Mouse (Mus musculus) forebrain, embryonic 12.5 days (tissue): ENCODE data around the gene Disp3. TPM values are rescaled to one million over a fixed set of nuclear protein-coding genes. Genes with fewer than 3 reads are reported as not detected.

Experiments used
- ATAC-seq: fragments of 200-750 bp; cut with Nextera tagmentation; 2 replicates; pipeline ENCODE4 v1.8.0; 2017; ENCODE audit warnings: moderate TSS enrichment; ENCODE audit not compliant: low FRiP score
- H3K27ac ChIP-seq: fragments of 300-500 bp; sonication (generic); 2 replicates; pipeline ENCODE4 v1.5.1; 2016; ENCODE audit warnings: mild to moderate bottlenecking
- H3K27me3 ChIP-seq: fragments of 300-500 bp; sonication (generic); 2 replicates; pipeline ENCODE4 v1.6.1; 2016; ENCODE audit warnings: mild to moderate bottlenecking
- H3K36me3 ChIP-seq: fragments of 300-500 bp; sonication (generic); replicated peaks from 2 replicates; pipeline ENCODE4 v1.6.1; 2016; ENCODE audit warnings: mild to moderate bottlenecking
- H3K4me1 ChIP-seq: fragments of 300-500 bp; sonication (generic); 2 replicates; pipeline ENCODE4 v1.6.1; 2016
- H3K4me2 ChIP-seq: fragments of 300-500 bp; sonication (generic); 2 replicates; pipeline ENCODE4 v1.6.1; 2016; ENCODE audit warnings: mild to moderate bottlenecking, moderate library complexity
- H3K4me3 ChIP-seq: fragments of 300-500 bp; sonication (generic); replicated peaks from 2 replicates; pipeline ENCODE4 v1.5.1; 2016; ENCODE audit warnings: mild to moderate bottlenecking
- H3K9ac ChIP-seq: fragments of 300-500 bp; sonication (generic); 2 replicates; pipeline ENCODE4 v1.6.1; 2016; ENCODE audit warnings: mild to moderate bottlenecking
- H3K9me3 ChIP-seq: fragments of 300-500 bp; sonication (generic); 2 replicates; pipeline ENCODE4 v1.6.1; 2016
- WGBS: fragments of 180-500 bp; shearing (Covaris S2); methylation state at CpG from one replicate; pipeline ENCODE4 v1.1.7; 2016; 5-methylcytosine and 5-hydroxymethylcytosine counted together
- polyA plus RNA-seq: library from polyadenylated mRNA; unstranded; fragments of >200 nt; fragmentation: Nextera tagmentation; extraction: Ambion mirVana; gene quantifications from 2 replicates; pipeline ENCODE4 v1.2.1, GENCODE M21; 2016

Gene Disp3
- polyA plus RNA-seq, 1 experiment from 2014 or later: 4.8 TPM

GRCm38 (mm10) chr4:148313601-148314000, 25.8 kb upstream of the Disp3 start:
- ATAC-seq: no peak
- no peak overlapping the region for H3K4me2 ChIP-seq
- no peaks in the 10 kb centered on the region for H3K9me3 ChIP-seq
- H3K9ac ChIP-seq: no peak overlapping the region
- WGBS: 46% methylated on average over 8 of the region's 8 CpGs
- H3K4me3 ChIP-seq: no peak overlapping the region
- H3K27me3 ChIP-seq: peaks cover 17% of the 10 kb centered on the region; the same call in 1 of the 2 replicates
- no peak overlapping the region for H3K27ac ChIP-seq
- H3K4me1 ChIP-seq: peaks cover 24% of the 10 kb centered on the region
- H3K36me3 ChIP-seq: no peaks in the 10 kb centered on the region

GRCm38 (mm10) chr4:148312296-148313116, 24.7 kb upstream of the Disp3 start:
- ATAC-seq: peak; percentile 31; the same call in 1 of the 2 replicates

GRCm38 (mm10) chr4:148310845-148311244, 23.1 kb upstream of the Disp3 start:
- no peaks in the 10 kb centered on the region for H3K36me3 ChIP-seq
- H3K9me3 ChIP-seq: no peaks in the 10 kb centered on the region
- WGBS: 83% methylated on average over 7 of the region's 7 CpGs
- H3K27me3 ChIP-seq: peaks cover 17% of the 10 kb centered on the region; the same call in 1 of the 2 replicates
- no peak overlapping the region for H3K4me2 ChIP-seq
- H3K4me3 ChIP-seq: no peak overlapping the region
- ATAC-seq: no peak
- peaks cover 35% of the 10 kb centered on the region for H3K4me1 ChIP-seq
- no peak overlapping the region for H3K27ac ChIP-seq
- H3K9ac ChIP-seq: no peak overlapping the region

More at GRCm38 (mm10) chr4:148312296-148313116, 24.7 kb upstream of the Disp3 start:
- WGBS: 76% methylated on average over 16 of the region's 16 CpGs
- no peak overlapping the region for H3K4me2 ChIP-seq
- H3K4me1 ChIP-seq: peaks cover 24% of the 10 kb centered on the region
- no peaks in the 10 kb centered on the region for H3K36me3 ChIP-seq
- H3K27ac ChIP-seq: no peak overlapping the region
- H3K4me3 ChIP-seq: no peak overlapping the region
- H3K9ac ChIP-seq: no peak overlapping the region
- H3K27me3 ChIP-seq: peaks cover 18% of the 10 kb centered on the region; the same call in 1 of the 2 replicates
- H3K9me3 ChIP-seq: no peaks in the 10 kb centered on the region

- H3K27ac ChIP-seq: no peak overlapping the region
- ATAC-seq: no peak
- 65% methylated on average over 4 of the region's 4 CpGs for WGBS
- no peak overlapping the region for H3K9ac ChIP-seq
- H3K4me2 ChIP-seq: no peak overlapping the region
- peaks cover 17% of the 10 kb centered on the region; the same call in 1 of the 2 replicates for H3K27me3 ChIP-seq
- H3K4me1 ChIP-seq: peaks cover 36% of the 10 kb centered on the region
- H3K9me3 ChIP-seq: no peaks in the 10 kb centered on the region
- no peak overlapping the region for H3K4me3 ChIP-seq
- H3K36me3 ChIP-seq: no peaks in the 10 kb centered on the region
Measured at GRCm38 (mm10) chr4:148310126-148310525, 22.4 kb upstream of the Disp3 start.

GRCm38 (mm10) chr4:148306406-148307083, 18.8 kb upstream of the Disp3 start:
- Histone ChIP-seq H3K4me2 (no peak overlapping the region), H3K4me3 (no peak overlapping the region)

GRCm38 (mm10) chr4:148298720-148299119, 11.0 kb upstream of the Disp3 start:
- 73% methylated on average over 5 of the region's 5 CpGs for WGBS

More at GRCm38 (mm10) chr4:148306406-148307083, 18.8 kb upstream of the Disp3 start:
- WGBS: 21% methylated on average over 16 of the region's 16 CpGs
- Histone ChIP-seq H3K4me1 (peaks cover 13% of the 10 kb centered on the region), H3K36me3 (no peaks in the 10 kb centered on the region), H3K9me3 (no peaks in the 10 kb centered on the region), H3K9ac (peak overlapping the region; percentile 36; the same call in 1 of the 2 replicates), H3K27me3 (peaks cover 17% of the 10 kb centered on the region; the same call in 1 of the 2 replicates), H3K27ac (0 out of 2 replicates have a peak overlapping the region, but pooled peaks have one; percentile 19)
- ATAC-seq: no peak; the same call in none of the 2 replicates

GRCm38 (mm10) chr4:148297640-148298039, 9.9 kb upstream of the Disp3 start:
- H3K4me3 ChIP-seq: no peak overlapping the region

More at GRCm38 (mm10) chr4:148298720-148299119, 11.0 kb upstream of the Disp3 start:
- Histone ChIP-seq H3K27ac (no peak overlapping the region), H3K27me3 (peaks cover 6% of the 10 kb centered on the region; the same call in 1 of the 2 replicates), H3K9ac (no peak overlapping the region), H3K4me1 (no peaks in the 10 kb centered on the region), H3K4me3 (no peak overlapping the region), H3K4me2 (no peak overlapping the region), H3K9me3 (no peaks in the 10 kb centered on the region), H3K36me3 (no peaks in the 10 kb centered on the region)
- no peak for ATAC-seq

GRCm38 (mm10) chr4:148293319-148293718, 5.6 kb upstream of the Disp3 start:
- H3K9ac ChIP-seq: no peak overlapping the region
- H3K4me3 ChIP-seq: no peak overlapping the region
- H3K4me1 ChIP-seq: peaks cover 35% of the 10 kb centered on the region
- no peaks in the 10 kb centered on the region for H3K36me3 ChIP-seq
- no peaks in the 10 kb centered on the region for H3K9me3 ChIP-seq
- H3K27me3 ChIP-seq: peaks cover 15% of the 10 kb centered on the region; the same call in 1 of the 2 replicates
- no peak overlapping the region for H3K4me2 ChIP-seq
- WGBS: 24% methylated on average over 5 of the region's 5 CpGs
- no peak overlapping the region for H3K27ac ChIP-seq
- no peak for ATAC-seq

More at GRCm38 (mm10) chr4:148297640-148298039, 9.9 kb upstream of the Disp3 start:
- H3K4me2 ChIP-seq: no peak overlapping the region
- ATAC-seq: no peak
- no peaks in the 10 kb centered on the region for H3K9me3 ChIP-seq
- no peak overlapping the region for H3K27ac ChIP-seq
- no peaks in the 10 kb centered on the region for H3K36me3 ChIP-seq
- peaks cover 6% of the 10 kb centered on the region; the same call in 1 of the 2 replicates for H3K4me1 ChIP-seq
- 88% methylated on average over 6 of the region's 6 CpGs for WGBS
- peaks cover 11% of the 10 kb centered on the region; the same call in 1 of the 2 replicates for H3K27me3 ChIP-seq
- H3K9ac ChIP-seq: no peak overlapping the region

GRCm38 (mm10) chr4:148291849-148292248, 4.1 kb upstream of the Disp3 start:
- peak; percentile 18; the same call in 1 of the 2 replicates for ATAC-seq
- H3K4me2 ChIP-seq: no peak overlapping the region
- H3K9me3 ChIP-seq: no peaks in the 10 kb centered on the region
- H3K4me3 ChIP-seq: no peak overlapping the region
- WGBS: 16% methylated on average over 10 of the region's 10 CpGs
- H3K27me3 ChIP-seq: peaks cover 19% of the 10 kb centered on the region
- H3K27ac ChIP-seq: peak overlapping the region; percentile 10
- peaks cover 45% of the 10 kb centered on the region for H3K4me1 ChIP-seq
- H3K36me3 ChIP-seq: no peaks in the 10 kb centered on the region
- H3K9ac ChIP-seq: no peak overlapping the region

GRCm38 (mm10) chr4:148291080-148291479, 3.3 kb upstream of the Disp3 start:
- ATAC-seq: no peak
- no peaks in the 10 kb centered on the region for H3K36me3 ChIP-seq
- peaks cover 27% of the 10 kb centered on the region for H3K27me3 ChIP-seq
- no peaks in the 10 kb centered on the region for H3K9me3 ChIP-seq
- H3K9ac ChIP-seq: no peak overlapping the region
- H3K27ac ChIP-seq: no peak overlapping the region
- H3K4me3 ChIP-seq: no peak overlapping the region
- WGBS: 58% methylated on average over 2 of the region's 2 CpGs
- H3K4me2 ChIP-seq: no peak overlapping the region
- H3K4me1 ChIP-seq: peaks cover 53% of the 10 kb centered on the region

GRCm38 (mm10) chr4:148288055-148288549, 337 bp upstream of the Disp3 start:
- peaks cover 43% of the 10 kb centered on the region for H3K27me3 ChIP-seq

GRCm38 (mm10) chr4:148287041-148287440, 724 bp downstream of the Disp3 start:
- Histone ChIP-seq H3K9me3 (no peaks in the 10 kb centered on the region), H3K27ac (no peak overlapping the region), H3K36me3 (no peaks in the 10 kb centered on the region), H3K9ac (peak overlapping the region; percentile 71), H3K4me1 (peaks cover 59% of the 10 kb centered on the region), H3K4me3 (peak overlapping the region; percentile 60), H3K27me3 (peaks cover 39% of the 10 kb centered on the region), H3K4me2 (peak overlapping the region; percentile 87)
- under 1% methylated on average over 20 of the region's 20 CpGs for WGBS
- no peak for ATAC-seq

More at GRCm38 (mm10) chr4:148288055-148288549, 337 bp upstream of the Disp3 start:
- H3K4me2 ChIP-seq: peak overlapping the region; percentile 87
- peak; percentile 93 for ATAC-seq
- peak overlapping the region; percentile 60; the same call in 1 of the 2 replicates for H3K27ac ChIP-seq
- whole genome bisulfite sequencing: 2% methylated on average over 32 of the region's 32 CpGs
- peaks cover 70% of the 10 kb centered on the region for H3K4me1 ChIP-seq
- no peaks in the 10 kb centered on the region for H3K36me3 ChIP-seq
- H3K9ac ChIP-seq: peak overlapping the region; percentile 71
- H3K9me3 ChIP-seq: no peaks in the 10 kb centered on the region
- H3K4me3 ChIP-seq: peak overlapping the region; percentile 60
